Mouse (Mus musculus) stomach, embryonic 14.5 days (tissue): ENCODE measurements around the gene Cplane1. TPM values are rescaled to one million over a fixed set of nuclear protein-coding genes. Genes with fewer than 3 reads are reported as not detected.

Experiments used
- ATAC-seq: fragments of 200-750 bp; cut with Nextera tagmentation; 2 replicates; pipeline ENCODE4 v1.8.0; 2017; ENCODE audit warnings: low read depth, moderate TSS enrichment; ENCODE audit not compliant: insufficient number of reproducible peaks, insufficient read depth, low FRiP score
- H3K27ac ChIP-seq: fragments of 300-500 bp; sonication (generic); 2 replicates; pipeline ENCODE4 v1.5.1; 2014; ENCODE audit warnings: mild to moderate bottlenecking, low read length, moderate library complexity, mixed read lengths
- H3K27me3 ChIP-seq: fragments of 300-500 bp; sonication (generic); 2 replicates; pipeline ENCODE4 v1.6.1; 2014; ENCODE audit warnings: low read length, control low read depth, mixed read lengths; ENCODE audit not compliant: control insufficient read depth, insufficient read depth
- H3K36me3 ChIP-seq: fragments of 300-500 bp; sonication (generic); 2 replicates; pipeline ENCODE4 v1.6.1; 2014; ENCODE audit warnings: mild to moderate bottlenecking, control low read depth, low read length, moderate library complexity, mixed read lengths; ENCODE audit not compliant: control insufficient read depth, insufficient read depth
- H3K4me1 ChIP-seq: fragments of 300-500 bp; sonication (generic); 2 replicates; pipeline ENCODE4 v1.6.1; 2014; ENCODE audit warnings: low read length, control low read depth, mixed read lengths; ENCODE audit not compliant: control insufficient read depth, insufficient read depth
- H3K4me2 ChIP-seq: fragments of 300-500 bp; sonication (generic); replicated peaks from 2 replicates; pipeline ENCODE4 v1.6.1; 2014; ENCODE audit warnings: low read depth, low read length, control low read depth
- H3K4me3 ChIP-seq: fragments of 300-500 bp; sonication (generic); 2 replicates; pipeline ENCODE4 v1.5.1; 2014; ENCODE audit warnings: low read depth, low read length, control low read depth
- H3K9ac ChIP-seq: fragments of 300-500 bp; sonication (generic); replicated peaks from 2 replicates; pipeline ENCODE4 v1.6.1; 2014; ENCODE audit warnings: low read depth, mild to moderate bottlenecking, control low read depth, low read length, moderate library complexity, mixed read lengths
- H3K9me3 ChIP-seq: fragments of 300-500 bp; sonication (generic); 2 replicates; pipeline ENCODE4 v1.6.1; 2016; ENCODE audit warnings: low read depth, low read length, control low read depth; ENCODE audit not compliant: control insufficient read depth
- WGBS: fragments of 180-500 bp; shearing (Covaris S2); extraction: QIAGEN DNeasy Blood & Tissue Kit; methylation state at CpG from one replicate; pipeline ENCODE4 v1.1.7; 2014; 5-methylcytosine and 5-hydroxymethylcytosine counted together
- polyA plus RNA-seq: library from polyadenylated mRNA; unstranded; fragments of >200 nt; fragmentation: Nextera tagmentation; extraction: Ambion mirVana; gene quantifications from 2 replicates; pipeline ENCODE4 v1.2.1, GENCODE M21; 2014

Cplane1 gene
- polyA plus RNA-seq, 1 experiment from 2014 or later, result 17.7 TPM

GRCm38 (mm10) chr15:8317381-8317780 is 148.5 kb downstream of the Cplane1 start:
- Histone ChIP-seq H3K27me3 (no peaks in the 10 kb centered on the region), H3K4me1 (no peaks in the 10 kb centered on the region), H3K4me3 (no peak overlapping the region), H3K27ac (no peak overlapping the region), H3K36me3 (peaks cover 43% of the 10 kb centered on the region), H3K9ac (no peak overlapping the region), H3K4me2 (no peak overlapping the region), H3K9me3 (no peaks in the 10 kb centered on the region)
- no peak for ATAC-seq
- 91% methylated on average over 4 of the region's 4 CpGs for WGBS

- ATAC-seq, result no peak
- Histone ChIP-seq H3K36me3 (peaks cover 51% of the 10 kb centered on the region), H3K9ac (no peak overlapping the region), H3K27me3 (no peaks in the 10 kb centered on the region), H3K9me3 (no peaks in the 10 kb centered on the region), H3K27ac (no peak overlapping the region), H3K4me2 (no peak overlapping the region), H3K4me3 (no peak overlapping the region), H3K4me1 (no peaks in the 10 kb centered on the region)
- 96% methylated on average over 5 of the region's 5 CpGs for WGBS
These were observed 150.3 kb downstream of the Cplane1 start for GRCm38 (mm10) chr15:8319191-8319590.

Other genes starting within 250 kb of the Cplane1 start
- 56.1 and 59.1 TPM in 2 replicates for gene Wdr70, start 69.9 kb upstream of the Cplane1 start, polyA plus RNA-seq
- 21.7 and 22.7 TPM in 2 replicates for gene Nup155, start 59.8 kb upstream of the Cplane1 start, polyA plus RNA-seq